Mouse (Mus musculus) stomach, embryonic 14.5 days (tissue): ENCODE data around the gene Shb. TPM values are rescaled to one million over a fixed set of nuclear protein-coding genes. Genes with fewer than 3 reads are reported as not detected.

Experiments
- ATAC-seq: fragments of 200-750 bp; cut with Nextera tagmentation; 2 replicates; pipeline ENCODE4 v1.8.0; 2017; ENCODE audit warnings: low read depth, moderate TSS enrichment; ENCODE audit not compliant: insufficient number of reproducible peaks, insufficient read depth, low FRiP score
- H3K27ac ChIP-seq: fragments of 300-500 bp; sonication (generic); 2 replicates; pipeline ENCODE4 v1.5.1; 2014; ENCODE audit warnings: mild to moderate bottlenecking, low read length, moderate library complexity, mixed read lengths
- H3K27me3 ChIP-seq: fragments of 300-500 bp; sonication (generic); 2 replicates; pipeline ENCODE4 v1.6.1; 2014; ENCODE audit warnings: low read length, control low read depth, mixed read lengths; ENCODE audit not compliant: control insufficient read depth, insufficient read depth
- H3K36me3 ChIP-seq: fragments of 300-500 bp; sonication (generic); 2 replicates; pipeline ENCODE4 v1.6.1; 2014; ENCODE audit warnings: mild to moderate bottlenecking, control low read depth, low read length, moderate library complexity, mixed read lengths; ENCODE audit not compliant: control insufficient read depth, insufficient read depth
- H3K4me1 ChIP-seq: fragments of 300-500 bp; sonication (generic); 2 replicates; pipeline ENCODE4 v1.6.1; 2014; ENCODE audit warnings: low read length, control low read depth, mixed read lengths; ENCODE audit not compliant: control insufficient read depth, insufficient read depth
- H3K4me2 ChIP-seq: fragments of 300-500 bp; sonication (generic); replicated peaks from 2 replicates; pipeline ENCODE4 v1.6.1; 2014; ENCODE audit warnings: low read depth, low read length, control low read depth
- H3K4me3 ChIP-seq: fragments of 300-500 bp; sonication (generic); 2 replicates; pipeline ENCODE4 v1.5.1; 2014; ENCODE audit warnings: low read depth, low read length, control low read depth
- H3K9ac ChIP-seq: fragments of 300-500 bp; sonication (generic); replicated peaks from 2 replicates; pipeline ENCODE4 v1.6.1; 2014; ENCODE audit warnings: low read depth, mild to moderate bottlenecking, control low read depth, low read length, moderate library complexity, mixed read lengths
- H3K9me3 ChIP-seq: fragments of 300-500 bp; sonication (generic); 2 replicates; pipeline ENCODE4 v1.6.1; 2016; ENCODE audit warnings: low read depth, low read length, control low read depth; ENCODE audit not compliant: control insufficient read depth
- WGBS: fragments of 180-500 bp; shearing (Covaris S2); extraction: QIAGEN DNeasy Blood & Tissue Kit; methylation state at CpG from one replicate; pipeline ENCODE4 v1.1.7; 2014; 5-methylcytosine and 5-hydroxymethylcytosine counted together
- polyA plus RNA-seq: library from polyadenylated mRNA; unstranded; fragments of >200 nt; fragmentation: Nextera tagmentation; extraction: Ambion mirVana; gene quantifications from 2 replicates; pipeline ENCODE4 v1.2.1, GENCODE M21; 2014

The Shb gene
- polyA plus RNA-seq, 1 experiment from 2014 or later, result 4.4 TPM

GRCm38 (mm10) chr4:45550970-45551369 lies 18.7 kb upstream of the Shb start:
- no peak for ATAC-seq
- Histone ChIP-seq H3K27me3 (no peaks in the 10 kb centered on the region), H3K27ac (no peak overlapping the region), H3K9ac (no peak overlapping the region), H3K36me3 (no peaks in the 10 kb centered on the region), H3K9me3 (no peaks in the 10 kb centered on the region), H3K4me3 (no peak overlapping the region), H3K4me1 (no peaks in the 10 kb centered on the region), H3K4me2 (no peak overlapping the region)
- 70% methylated on average over 2 of the region's 2 CpGs for WGBS

GRCm38 (mm10) chr4:45549514-45549913 lies 17.2 kb upstream of the Shb start:
- no peak overlapping the region for H3K27ac ChIP-seq
- ATAC-seq, result no peak
- 71% methylated on average over 5 of the region's 5 CpGs for whole genome bisulfite sequencing
- no peaks in the 10 kb centered on the region for H3K4me1 ChIP-seq
- no peaks in the 10 kb centered on the region for H3K27me3 ChIP-seq
- no peak overlapping the region for H3K9ac ChIP-seq
- H3K36me3 ChIP-seq, result no peaks in the 10 kb centered on the region
- no peak overlapping the region for H3K4me3 ChIP-seq
- no peak overlapping the region for H3K4me2 ChIP-seq
- no peaks in the 10 kb centered on the region for H3K9me3 ChIP-seq

GRCm38 (mm10) chr4:45545851-45546250 lies 13.6 kb upstream of the Shb start:
- no peak overlapping the region for H3K27ac ChIP-seq
- WGBS, result 66% methylated on average over 8 of the region's 8 CpGs

GRCm38 (mm10) chr4:45543481-45544051 lies 11.3 kb upstream of the Shb start:
- no peak for ATAC-seq
- H3K4me1 ChIP-seq, result no peaks in the 10 kb centered on the region
- no peaks in the 10 kb centered on the region for H3K9me3 ChIP-seq
- H3K27ac ChIP-seq, result no peak overlapping the region
- H3K4me3 ChIP-seq, result no peak overlapping the region
- no peak overlapping the region for H3K4me2 ChIP-seq
- H3K27me3 ChIP-seq, result no peaks in the 10 kb centered on the region
- WGBS, result 81% methylated on average over 3 of the region's 3 CpGs
- H3K9ac ChIP-seq, result no peak overlapping the region
- H3K36me3 ChIP-seq, result no peaks in the 10 kb centered on the region

More at GRCm38 (mm10) chr4:45545851-45546250, 13.6 kb upstream of the Shb start:
- H3K36me3 ChIP-seq, result no peaks in the 10 kb centered on the region
- H3K9ac ChIP-seq, result no peak overlapping the region
- no peak for ATAC-seq
- no peaks in the 10 kb centered on the region for H3K9me3 ChIP-seq
- H3K4me1 ChIP-seq, result no peaks in the 10 kb centered on the region
- no peak overlapping the region for H3K4me3 ChIP-seq
- H3K27me3 ChIP-seq, result no peaks in the 10 kb centered on the region
- H3K4me2 ChIP-seq, result no peak overlapping the region

- Histone ChIP-seq H3K36me3 (no peaks in the 10 kb centered on the region), H3K9ac (no peak overlapping the region), H3K4me2 (no peak overlapping the region), H3K27me3 (no peaks in the 10 kb centered on the region), H3K9me3 (no peaks in the 10 kb centered on the region), H3K4me1 (no peaks in the 10 kb centered on the region), H3K4me3 (no peak overlapping the region), H3K27ac (no peak overlapping the region)
- WGBS, result 68% methylated on average over 15 of the region's 15 CpGs
- ATAC-seq, result no peak
Observed at GRCm38 (mm10) chr4:45540151-45540933, 8.1 kb upstream of the Shb start.

- no peaks in the 10 kb centered on the region for H3K9me3 ChIP-seq
- no peak overlapping the region for H3K4me2 ChIP-seq
- no peak for ATAC-seq
- no peak overlapping the region for H3K9ac ChIP-seq
- H3K27me3 ChIP-seq, result no peaks in the 10 kb centered on the region
- no peaks in the 10 kb centered on the region for H3K4me1 ChIP-seq
- H3K36me3 ChIP-seq, result no peaks in the 10 kb centered on the region
- H3K4me3 ChIP-seq, result no peak overlapping the region
- no peak overlapping the region for H3K27ac ChIP-seq
Observed at GRCm38 (mm10) chr4:45539187-45539586, 6.9 kb upstream of the Shb start.

- Histone ChIP-seq H3K9ac (no peak overlapping the region), H3K4me1 (peaks cover 19% of the 10 kb centered on the region), H3K9me3 (no peaks in the 10 kb centered on the region), H3K4me3 (no peak overlapping the region), H3K4me2 (no peak overlapping the region), H3K27ac (no peak overlapping the region), H3K27me3 (no peaks in the 10 kb centered on the region), H3K36me3 (no peaks in the 10 kb centered on the region)
- ATAC-seq, result no peak
- WGBS, result 59% methylated on average over 1 of the region's 1 CpGs
Observed at GRCm38 (mm10) chr4:45533436-45533940, 1.2 kb upstream of the Shb start.

GRCm38 (mm10) chr4:45530662-45531542 lies 1.4 kb downstream of the Shb start:
- Histone ChIP-seq H3K9ac (peak overlapping the region; percentile 75), H3K4me1 (peaks cover 33% of the 10 kb centered on the region), H3K27me3 (no peaks in the 10 kb centered on the region), H3K4me3 (peak overlapping the region; percentile 84), H3K36me3 (no peaks in the 10 kb centered on the region), H3K4me2 (peak overlapping the region; percentile 97), H3K9me3 (no peaks in the 10 kb centered on the region), H3K27ac (peak overlapping the region; percentile 95)
- ATAC-seq, result peak; percentile 89
- under 1% methylated on average over 65 of the region's 68 CpGs for WGBS
